Mouse (Mus musculus): Measurements from ENCODE around the gene Zfp30. TPM values are rescaled to one million over a fixed set of nuclear protein-coding genes. Genes with fewer than 3 reads are reported as not detected.
A peak's percentile ranks its signal among the peaks of the same experiment; 100 is the strongest.

The Zfp30 gene
- polyA plus RNA-seq, 1 experiment from 2014 or later = 0.99 TPM

- Histone ChIP-seq H3K4me1 (ENCODE audit: insufficient read depth) (peaks cover 36% of the 10 kb centered on the region), H3K36me3 (replicated peaks; ENCODE audit: insufficient read depth, low read length) (no peaks in the 10 kb centered on the region), H3K27ac (ENCODE audit: low read depth) (peak within 1 kb of the TSS; percentile 85), H3K9me3 (ENCODE audit: low read length) (no peaks in the 10 kb centered on the region), H3K4me3 (ENCODE audit: low read depth, low read length) (peak within 1 kb of the TSS; percentile 75), H3K27me3 (ENCODE audit: insufficient read depth, low read length) (no peaks in the 10 kb centered on the region), H3K9ac (replicated peaks) (peak within 1 kb of the TSS; percentile 69), H3K4me2 (ENCODE audit: low read depth, low read length) (peak within 1 kb of the TSS; percentile 98)
- WGBS (ENCODE audit: insufficient replicate concordance) = under 1% methylated on average over 26 of the region's 26 CpGs
- ATAC-seq = peak; percentile 94
- no peak for TF ChIP-seq CTCF (IDR thresholded peaks at IDR 0.05; ENCODE audit: low read depth)
- TF ChIP-seq EP300 (IDR thresholded peaks at IDR 0.05; ENCODE audit: low read depth) = no peak
- DNase-seq = peak; percentile 87
Observed at GRCm38 (mm10) chr7:29815910-29816429, 32.2 kb downstream of the Zfp30 start, which contains the start of gene Zfp790. Gene Zfp790 (plus strand): TSS chr7:29816114.

GRCm38 (mm10) chr7:29818619-29819254, 34.9 kb downstream of the Zfp30 start:
- Histone ChIP-seq H3K27me3 (ENCODE audit: insufficient read depth, low read length) (no peaks in the 10 kb centered on the region), H3K36me3 (replicated peaks; ENCODE audit: insufficient read depth, low read length) (peaks cover 5% of the 10 kb centered on the region), H3K9me3 (ENCODE audit: low read length) (no peaks in the 10 kb centered on the region), H3K9ac (replicated peaks) (peak overlapping the region; percentile 53), H3K27ac (ENCODE audit: low read depth) (peak overlapping the region; percentile 67), H3K4me1 (ENCODE audit: insufficient read depth) (peaks cover 32% of the 10 kb centered on the region), H3K4me3 (ENCODE audit: low read depth, low read length) (peak overlapping the region; percentile 58), H3K4me2 (ENCODE audit: low read depth, low read length) (peak overlapping the region; percentile 68)
- no peak for TF ChIP-seq EP300 (IDR thresholded peaks at IDR 0.05; ENCODE audit: low read depth)
- ATAC-seq = peak; percentile 55
- 4% methylated on average over 12 of the region's 12 CpGs for WGBS (ENCODE audit: insufficient replicate concordance)
- peak; percentile 78 for DNase-seq

GRCm38 (mm10) chr7:29828001-29828400, 44.2 kb downstream of the Zfp30 start:
- no peak overlapping the region for H3K9ac ChIP-seq (replicated peaks)
- 82% methylated on average over 12 of the region's 12 CpGs for WGBS (ENCODE audit: insufficient replicate concordance)
- ATAC-seq = no peak
- H3K9me3 ChIP-seq (ENCODE audit: low read length) = peaks cover 22% of the 10 kb centered on the region
- no peaks in the 10 kb centered on the region for H3K4me1 ChIP-seq (ENCODE audit: insufficient read depth)
- no peak overlapping the region for H3K4me2 ChIP-seq (ENCODE audit: low read depth, low read length)
- peaks cover 55% of the 10 kb centered on the region for H3K36me3 ChIP-seq (replicated peaks; ENCODE audit: insufficient read depth, low read length)
- TF ChIP-seq CTCF (IDR thresholded peaks at IDR 0.05; ENCODE audit: low read depth) (no peak), EP300 (IDR thresholded peaks at IDR 0.05; ENCODE audit: low read depth) (no peak)
- H3K27ac ChIP-seq (ENCODE audit: low read depth) = no peak overlapping the region
- H3K27me3 ChIP-seq (ENCODE audit: insufficient read depth, low read length) = no peaks in the 10 kb centered on the region
- no peak overlapping the region for H3K4me3 ChIP-seq (ENCODE audit: low read depth, low read length)
- no peak for DNase-seq

GRCm38 (mm10) chr7:29829804-29830203, 46.0 kb downstream of the Zfp30 start:
- no peaks in the 10 kb centered on the region for H3K27me3 ChIP-seq (ENCODE audit: insufficient read depth, low read length)
- H3K27ac ChIP-seq (ENCODE audit: low read depth) = no peak overlapping the region
- 93% methylated on average over 12 of the region's 12 CpGs for WGBS (ENCODE audit: insufficient replicate concordance)
- DNase-seq (no peak), ATAC-seq (no peak)
- no peaks in the 10 kb centered on the region for H3K4me1 ChIP-seq (ENCODE audit: insufficient read depth)
- H3K9me3 ChIP-seq (ENCODE audit: low read length) = peaks cover 22% of the 10 kb centered on the region
- H3K36me3 ChIP-seq (replicated peaks; ENCODE audit: insufficient read depth, low read length) = peaks cover 50% of the 10 kb centered on the region
- no peak overlapping the region for H3K9ac ChIP-seq (replicated peaks)
- no peak for TF ChIP-seq CTCF (IDR thresholded peaks at IDR 0.05; ENCODE audit: low read depth)
- no peak for TF ChIP-seq EP300 (IDR thresholded peaks at IDR 0.05; ENCODE audit: low read depth)
- H3K4me2 ChIP-seq (ENCODE audit: low read depth, low read length) = no peak overlapping the region
- no peak overlapping the region for H3K4me3 ChIP-seq (ENCODE audit: low read depth, low read length)

GRCm38 (mm10) chr7:29836816-29837215, 53.0 kb downstream of the Zfp30 start:
- H3K27ac ChIP-seq (ENCODE audit: low read depth) = no peak overlapping the region
- H3K9ac ChIP-seq (replicated peaks) = no peak overlapping the region
- H3K9me3 ChIP-seq (ENCODE audit: low read length) = no peaks in the 10 kb centered on the region
- ATAC-seq = no peak
- H3K36me3 ChIP-seq (replicated peaks; ENCODE audit: insufficient read depth, low read length) = 0 out of 2 replicates have a peak, but pooled peaks cover 2% of the 10 kb centered on the region
- no peak for DNase-seq
- no peaks in the 10 kb centered on the region for H3K4me1 ChIP-seq (ENCODE audit: insufficient read depth)
- H3K27me3 ChIP-seq (ENCODE audit: insufficient read depth, low read length) = no peaks in the 10 kb centered on the region
- TF ChIP-seq EP300 (IDR thresholded peaks at IDR 0.05; ENCODE audit: low read depth) (no peak), CTCF (IDR thresholded peaks at IDR 0.05; ENCODE audit: low read depth) (no peak)
- 95% methylated on average over 1 of the region's 1 CpGs for WGBS (ENCODE audit: insufficient replicate concordance)
- H3K4me2 ChIP-seq (ENCODE audit: low read depth, low read length) = no peak overlapping the region
- no peak overlapping the region for H3K4me3 ChIP-seq (ENCODE audit: low read depth, low read length)

- Histone ChIP-seq H3K9me3 (ENCODE audit: low read length) (no peaks in the 10 kb centered on the region), H3K27me3 (ENCODE audit: insufficient read depth, low read length) (no peaks in the 10 kb centered on the region), H3K4me3 (ENCODE audit: low read depth, low read length) (no peak overlapping the region), H3K9ac (replicated peaks) (no peak overlapping the region), H3K27ac (ENCODE audit: low read depth) (no peak overlapping the region), H3K36me3 (replicated peaks; ENCODE audit: insufficient read depth, low read length) (no peaks in the 10 kb centered on the region), H3K4me1 (ENCODE audit: insufficient read depth) (no peaks in the 10 kb centered on the region), H3K4me2 (ENCODE audit: low read depth, low read length) (no peak overlapping the region)
- TF ChIP-seq CTCF (IDR thresholded peaks at IDR 0.05; ENCODE audit: low read depth) = no peak
- no peak for TF ChIP-seq EP300 (IDR thresholded peaks at IDR 0.05; ENCODE audit: low read depth)
- ATAC-seq = no peak
- 73% methylated on average over 3 of the region's 3 CpGs for WGBS (ENCODE audit: insufficient replicate concordance)
- no peak for DNase-seq
Observed at GRCm38 (mm10) chr7:29839256-29839655, 55.5 kb downstream of the Zfp30 start.
